Mouse (Mus musculus) brain, embryonic 14.5 days (tissue): ENCODE results near the gene Crlf1.

ENCODE experiments used
- CTCF ChIP-seq: fragments of 200-500 bp; IDR thresholded peaks from 2 replicates; pipeline ENCODE4 v1.5.1; 2012; ENCODE audit warnings: inconsistent platforms, mild to moderate bottlenecking, moderate library complexity, borderline replicate concordance; ENCODE audit not compliant: insufficient read depth, insufficient read length; ENCODE audit errors: extremely low read depth
- POLR2A ChIP-seq: fragments of 200-500 bp; IDR thresholded peaks from 2 replicates; pipeline ENCODE4 v1.6.1; 2012; ENCODE audit warnings: mild to moderate bottlenecking, inconsistent platforms, borderline replicate concordance; ENCODE audit not compliant: poor library complexity, insufficient read depth, insufficient read length, severe bottlenecking; ENCODE audit errors: extremely low read depth

GRCm38 (mm10) chr8:70504851-70505250 is 11.9 kb downstream of the Crlf1 start:
- TF ChIP-seq CTCF (peak; percentile 82), POLR2A (no peak)
